Mouse (Mus musculus): ENCODE measurements at regions not wholly inside any gene's neighbourhood (a gene's known extent, or its start where the extent isn't known, plus 50 kb on each side); places are given as distances from the start of the nearest gene placed in this dataset.

- DNase-seq (ENCODE audit: low read depth): no peak
Observed at GRCm38 (mm10) chr7:115192482-115192881, 449.0 kb downstream of the Insc start.

GRCm38 (mm10) chr7:115192992-115193761, 449.7 kb downstream of the Insc start:
- DNase-seq (ENCODE audit: low read depth): no peak

DNA sequence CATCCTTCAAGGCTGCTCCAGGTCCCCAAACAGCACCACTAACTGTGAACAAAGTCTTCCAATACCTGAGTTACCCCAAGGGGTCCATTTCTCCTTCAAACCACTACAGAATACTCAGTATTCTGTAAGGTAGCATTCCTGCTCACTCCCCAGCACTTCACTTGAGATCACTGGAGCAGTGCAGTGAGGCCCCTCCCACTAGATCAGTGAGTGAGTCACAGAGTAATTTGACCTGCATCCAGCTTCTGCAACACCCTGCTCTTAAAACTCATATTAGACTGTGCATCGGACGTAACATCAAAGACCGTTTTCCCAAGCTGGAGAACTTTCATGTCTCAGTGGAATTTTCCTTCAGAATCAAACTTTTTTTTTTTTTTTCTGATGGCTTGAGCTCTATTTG, 461.4 kb downstream of the Insc start:
- DNase-seq (ENCODE audit: low read depth): no peak

DNA sequence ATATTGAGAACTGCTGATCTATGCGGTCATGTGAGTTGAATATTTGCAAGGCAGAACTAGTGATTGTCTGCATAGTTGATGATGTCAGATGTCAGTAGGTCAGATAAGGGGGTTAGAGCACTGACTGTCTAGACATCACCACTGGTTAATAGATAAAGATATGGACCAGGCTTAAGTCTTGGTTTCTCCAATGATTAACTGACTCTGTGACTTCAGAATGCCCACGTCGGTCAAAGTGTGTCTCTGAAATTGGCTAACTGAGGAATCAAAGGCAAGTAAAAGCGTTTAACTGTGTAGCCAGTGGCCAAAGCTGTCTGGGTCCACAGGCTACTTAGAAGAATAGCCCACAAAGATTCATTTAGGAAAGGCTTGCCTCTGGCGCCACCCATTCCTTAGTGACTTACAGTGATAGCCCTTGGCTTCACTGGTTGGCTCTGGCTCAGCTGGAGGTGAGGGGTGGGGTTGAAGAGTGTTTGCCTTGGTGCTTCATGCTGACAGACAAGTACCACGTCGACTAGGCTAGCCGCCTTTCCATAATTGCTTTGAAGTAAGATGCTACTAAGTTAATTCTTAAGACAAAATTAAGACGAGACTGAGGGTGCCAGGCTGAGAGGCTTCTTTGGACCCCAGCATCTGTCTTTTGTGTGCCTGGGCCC, 463.1 kb downstream of the Insc start:
- no peak for DNase-seq (ENCODE audit: low read depth)

GRCm38 (mm10) chr7:115208781-115209180, 465.3 kb downstream of the Insc start:
- DNase-seq (ENCODE audit: low read depth): no peak

- no peak for DNase-seq (ENCODE audit: low read depth)
Observed at GRCm38 (mm10) chr7:115210012-115210411, 466.5 kb downstream of the Insc start.

- peak; percentile 53 for DNase-seq (ENCODE audit: low read depth)
Observed at GRCm38 (mm10) chr7:115216838-115217237, 473.3 kb downstream of the Insc start.

DNA sequence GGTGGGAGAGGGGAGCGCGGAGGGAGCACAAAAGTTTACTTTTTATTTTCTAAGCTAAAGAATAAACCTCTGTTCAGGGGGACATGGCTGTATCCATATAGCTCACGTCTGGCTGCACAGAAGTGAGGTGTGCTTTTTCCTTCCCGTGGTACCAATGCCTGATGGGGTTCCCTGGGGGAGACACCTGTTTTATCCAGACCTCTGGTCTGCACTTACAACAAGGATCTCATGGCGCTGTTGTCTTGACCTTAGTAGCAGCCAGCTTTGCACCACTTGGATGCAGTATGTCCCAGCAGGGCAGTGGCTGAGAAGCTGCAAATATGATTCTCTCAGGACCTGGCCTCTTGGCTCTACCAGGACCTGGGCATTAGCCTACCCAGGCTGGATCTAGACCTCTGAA, 473.8 kb downstream of the Insc start:
- DNase-seq (ENCODE audit: low read depth): no peak

DNA sequence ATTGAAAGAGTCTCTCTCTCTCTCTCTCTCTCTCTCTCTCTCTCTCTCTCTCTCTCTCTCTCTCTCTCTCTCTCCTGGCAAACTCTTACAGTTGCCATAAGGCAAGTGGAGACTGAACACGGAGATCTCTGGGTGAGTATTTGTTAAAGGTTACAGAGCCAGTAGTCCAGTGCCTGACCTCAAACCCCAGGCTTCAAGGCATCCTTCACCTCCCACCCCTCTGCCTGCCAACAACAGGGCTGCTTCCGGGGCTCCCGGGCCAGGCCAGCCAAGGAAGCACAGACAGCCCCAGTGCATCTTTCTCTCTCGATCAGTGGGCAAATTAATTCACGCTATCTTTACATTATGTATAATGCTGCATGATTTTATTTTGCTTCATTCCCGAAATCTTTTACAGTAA, 474.2 kb downstream of the Insc start:
- DNase-seq (ENCODE audit: low read depth): no peak

DNA sequence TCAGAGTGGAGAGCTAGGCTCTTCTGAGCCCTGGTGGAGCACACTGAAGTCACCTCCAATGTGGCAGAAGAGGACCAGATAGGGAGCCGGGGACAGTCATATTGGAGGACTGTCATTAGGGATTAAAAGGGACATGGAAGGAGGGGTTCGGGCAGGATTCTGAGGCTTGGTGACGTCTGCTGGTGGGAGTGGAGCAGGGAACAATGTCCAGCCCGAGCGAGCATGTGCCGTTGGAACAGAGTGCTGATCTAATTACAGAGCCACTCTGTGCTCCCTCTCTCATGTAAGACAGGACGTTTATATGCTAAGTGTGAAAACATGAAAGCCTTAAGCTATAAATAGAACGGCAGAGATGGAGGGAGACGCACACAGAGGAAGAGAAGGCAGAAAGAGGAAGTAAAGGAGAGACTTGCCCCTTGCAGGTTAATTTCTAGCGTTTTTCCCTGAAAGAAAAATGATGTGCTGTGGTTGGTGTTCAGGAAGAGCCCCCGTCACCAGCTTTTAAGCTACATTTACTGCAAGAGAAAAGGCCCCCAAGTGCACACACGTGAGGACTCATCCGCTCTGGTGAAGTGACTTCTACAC, 475.2 kb downstream of the Insc start:
- DNase-seq (ENCODE audit: low read depth): no peak

- DNase-seq (ENCODE audit: low read depth): no peak
Observed at GRCm38 (mm10) chr7:115222642-115223041, 479.1 kb downstream of the Insc start.

DNA sequence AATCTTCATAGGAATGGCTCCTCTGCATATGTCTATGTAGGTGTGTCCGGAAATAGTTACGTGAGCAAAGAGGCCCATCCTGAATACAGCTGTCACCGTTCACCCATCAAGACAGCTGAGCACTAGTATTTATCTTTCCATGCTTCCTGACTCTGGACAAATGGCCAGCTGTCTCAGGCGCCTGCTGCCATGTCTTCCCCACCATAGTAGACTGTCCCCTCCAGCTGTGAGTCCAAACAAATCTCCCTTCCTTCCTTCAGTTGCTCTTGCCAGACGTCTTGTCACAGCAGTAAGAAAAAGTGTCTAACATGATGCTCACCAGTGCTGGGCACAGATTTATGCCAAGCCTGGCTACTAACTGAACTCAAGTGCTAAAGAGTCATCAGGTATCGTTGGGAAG, 487.0 kb downstream of the Insc start:
- no peak for DNase-seq (ENCODE audit: low read depth)

DNA sequence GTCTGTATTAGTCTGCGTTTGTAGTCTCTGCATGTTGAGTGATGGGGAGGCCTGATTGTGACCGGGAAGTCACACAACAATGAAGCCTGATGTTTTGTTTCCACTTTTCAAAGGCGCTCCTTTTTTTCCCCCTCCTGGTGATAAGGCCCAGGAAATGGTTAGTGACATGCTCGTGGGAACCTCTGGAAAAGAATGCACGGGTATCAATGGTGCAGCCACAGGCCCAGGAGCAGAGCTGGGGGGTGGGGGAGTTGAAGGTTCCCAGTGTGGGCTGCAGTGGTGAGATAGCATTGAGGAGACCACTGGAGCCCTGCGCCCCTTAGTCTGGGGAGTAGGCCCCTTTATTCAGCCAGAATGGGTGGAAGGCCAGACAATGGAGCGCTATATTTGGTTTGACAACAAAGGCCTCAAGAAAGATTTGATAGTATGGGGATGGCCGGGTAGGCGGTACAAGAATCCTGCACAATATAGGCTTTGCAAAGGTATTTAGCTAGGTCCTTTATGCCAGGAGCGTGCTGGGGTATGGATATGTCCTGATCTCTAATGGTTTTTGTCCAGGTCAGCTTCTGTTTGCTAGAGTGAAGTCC, 490.4 kb downstream of the Insc start:
- DNase-seq (ENCODE audit: low read depth): no peak

- DNase-seq (ENCODE audit: low read depth): no peak
Observed at GRCm38 (mm10) chr7:115237131-115237530, 493.6 kb downstream of the Insc start.

- no peak for DNase-seq (ENCODE audit: low read depth)
Observed at GRCm38 (mm10) chr7:115251591-115252369, 508.3 kb downstream of the Insc start.

- DNase-seq (ENCODE audit: low read depth): no peak
Observed at GRCm38 (mm10) chr7:115252370-115252750, 508.9 kb downstream of the Insc start.

DNA sequence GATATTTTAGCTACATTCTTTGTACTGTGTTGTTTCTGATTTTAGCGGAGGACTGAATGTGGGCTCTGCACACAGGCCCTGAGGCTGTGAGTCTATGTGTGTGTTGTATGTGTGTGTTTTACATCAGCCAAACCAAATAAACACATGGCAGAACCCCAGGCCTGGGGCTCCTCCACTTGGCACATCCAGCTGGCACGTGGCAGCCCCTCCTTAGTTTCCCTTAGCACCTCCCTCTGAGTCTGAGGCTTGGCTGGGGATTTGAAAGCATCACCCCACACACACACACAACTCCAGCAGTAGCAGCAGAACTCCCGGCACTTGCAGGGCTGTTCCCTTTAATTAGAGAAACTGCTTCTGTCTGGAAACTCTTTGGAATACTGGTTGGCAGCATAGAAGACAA, 515.1 kb downstream of the Insc start:
- DNase-seq (ENCODE audit: low read depth): no peak

DNA sequence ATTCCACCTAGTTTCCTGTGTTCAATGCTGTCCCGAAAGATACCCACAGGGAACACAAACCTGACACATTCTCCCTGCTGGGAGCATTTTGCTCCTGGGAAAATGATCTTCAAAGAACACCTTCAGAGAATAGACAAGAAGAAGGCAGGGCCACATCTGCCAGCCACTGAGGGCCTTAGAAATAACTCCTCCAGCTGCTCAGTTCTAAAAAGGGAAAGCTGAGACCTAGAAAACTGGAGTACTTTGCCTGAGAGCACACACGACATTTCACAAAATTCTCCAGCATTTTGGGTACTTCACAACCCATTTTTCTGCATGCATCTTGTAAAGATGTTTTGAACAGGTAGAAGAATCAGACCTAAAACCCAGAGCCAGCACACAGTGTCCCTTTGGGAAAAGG, 519.6 kb downstream of the Insc start:
- no peak for DNase-seq (ENCODE audit: low read depth)

- DNase-seq (ENCODE audit: low read depth): no peak
Observed at GRCm38 (mm10) chr7:115266141-115266540, 522.6 kb downstream of the Insc start.

DNA sequence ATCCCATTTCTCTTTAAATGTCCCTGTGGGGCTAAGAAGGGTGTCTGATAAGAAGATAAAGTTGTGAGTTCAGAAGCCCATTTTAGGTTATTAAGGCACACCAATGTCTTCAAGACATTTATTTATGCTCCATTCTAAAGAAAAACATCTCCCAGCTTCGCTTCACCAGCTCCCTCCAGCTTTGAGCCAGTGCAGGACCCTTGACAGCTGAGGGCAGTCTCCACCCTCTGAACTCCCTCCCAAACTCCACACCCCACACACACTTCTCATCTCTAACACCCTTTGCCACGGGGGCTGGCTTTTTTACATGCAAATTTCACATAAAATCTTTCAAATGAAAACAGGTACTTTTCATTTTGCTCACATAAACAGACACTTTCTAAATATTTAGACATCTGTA, 527.3 kb downstream of the Insc start:
- DNase-seq (ENCODE audit: low read depth): no peak

DNA sequence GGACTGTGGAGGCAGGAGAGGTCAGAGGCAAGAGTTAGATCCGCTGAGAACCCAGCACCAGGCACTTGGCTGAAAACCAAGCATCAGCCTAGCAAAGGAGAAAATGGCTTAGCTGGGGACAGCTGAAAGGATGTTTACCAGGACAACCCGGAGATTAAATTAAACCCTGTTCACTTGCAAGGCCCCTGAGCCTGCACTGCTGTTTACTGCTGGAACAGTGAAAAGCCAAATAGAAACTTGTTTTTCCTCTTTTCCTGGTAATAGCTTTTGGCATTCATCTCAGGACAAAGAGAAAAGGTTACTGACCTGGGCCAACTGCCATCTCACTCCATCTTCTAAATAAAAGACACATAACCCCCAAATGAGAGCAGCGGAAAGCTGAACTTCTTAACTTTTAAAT, 531.3 kb downstream of the Insc start:
- no peak for DNase-seq (ENCODE audit: low read depth)

DNA sequence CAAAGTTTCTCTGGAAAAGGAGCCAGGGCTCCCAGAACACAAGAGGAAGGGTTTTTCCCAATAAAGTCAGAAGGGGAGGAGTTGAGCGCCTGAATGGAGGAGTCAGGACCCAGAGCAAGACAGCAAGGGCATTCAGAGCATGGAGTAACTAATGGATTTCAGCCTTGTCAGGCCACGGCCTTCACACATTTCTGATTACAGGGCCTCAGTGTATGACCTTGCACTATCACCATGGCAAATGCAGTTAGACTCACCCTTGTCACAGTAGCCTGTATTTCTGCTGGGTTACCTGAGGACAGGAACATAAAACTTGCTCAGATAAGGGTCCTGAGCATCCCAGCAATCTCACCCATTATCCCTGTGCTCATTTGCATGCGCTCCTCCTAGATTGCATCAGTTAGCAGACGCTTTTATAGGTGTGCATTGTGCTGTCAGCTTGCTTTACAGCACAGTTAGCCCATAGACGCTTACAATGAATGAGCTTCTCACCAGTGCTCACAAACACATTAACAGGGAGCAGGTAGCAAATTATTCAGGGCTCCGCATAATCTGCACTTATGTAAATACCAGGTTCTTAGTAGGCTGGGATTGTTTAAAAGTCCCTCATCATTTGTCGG, 547.4 kb downstream of the Insc start:
- no peak for DNase-seq (ENCODE audit: low read depth)

All from c-Kit-positive CD71-positive TER-119-negative erythroid progenitor cells, embryonic 14.5 days (primary cell).